Mouse (Mus musculus): ENCODE results near the gene Arih1.

Arih1 gene

DNA sequence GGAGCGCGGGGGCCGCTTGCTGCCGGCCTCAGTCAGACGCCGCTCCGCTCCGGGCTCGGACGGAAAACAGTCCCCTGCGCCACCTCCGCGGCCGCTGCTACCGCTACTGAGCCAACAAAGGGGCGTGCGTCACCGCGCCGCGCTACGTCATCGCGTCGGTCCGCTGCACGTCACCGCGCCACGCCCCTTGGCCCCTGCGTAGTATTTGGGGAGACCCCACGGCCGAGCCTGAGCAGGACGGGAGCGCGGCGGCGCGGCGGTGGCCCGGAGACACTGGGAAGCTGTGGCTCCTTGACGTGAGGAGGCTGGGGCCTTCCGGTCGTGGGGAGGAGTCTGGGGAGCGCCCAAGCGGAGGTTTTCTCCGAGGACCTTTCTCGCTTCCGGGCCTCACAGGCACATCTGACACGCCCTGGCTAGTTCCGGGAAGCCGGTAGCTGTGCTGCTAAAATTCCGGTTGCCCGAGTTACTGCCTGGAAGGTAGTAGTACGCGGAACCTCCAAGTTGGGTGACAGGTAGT, at the start of gene Arih1:
TSS of gene Arih1 (minus strand) at position 70 of the 517 bp plus-strand sequence.
- DNase-seq (ENCODE audit: low spot score): peak; percentile 98

- peak; percentile 73 for DNase-seq (ENCODE audit: low spot score)
Measured at GRCm38 (mm10) chr9:59533889-59534288, 47.5 kb upstream of the Arih1 start.

DNA sequence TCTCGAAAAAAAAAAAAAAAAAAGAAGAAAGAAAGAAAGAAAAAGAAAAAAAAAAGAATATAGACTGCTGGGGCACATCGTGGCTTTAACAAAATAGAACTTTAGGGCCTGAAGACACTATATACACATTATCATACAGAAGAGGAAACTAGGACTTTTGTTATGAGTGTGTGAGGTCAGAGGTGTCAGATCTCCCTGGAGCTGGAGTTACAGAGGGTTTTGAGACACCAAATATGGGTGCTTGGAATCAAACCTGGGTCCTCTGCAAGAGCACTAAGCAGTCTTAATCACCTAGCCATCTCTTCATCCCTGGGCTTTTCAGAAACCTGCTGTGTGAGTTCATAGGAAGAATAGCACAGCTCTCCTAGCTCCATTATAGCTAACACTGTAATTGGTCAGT, 47.0 kb upstream of the Arih1 start:
- DNase-seq (ENCODE audit: low spot score): no peak

DNA sequence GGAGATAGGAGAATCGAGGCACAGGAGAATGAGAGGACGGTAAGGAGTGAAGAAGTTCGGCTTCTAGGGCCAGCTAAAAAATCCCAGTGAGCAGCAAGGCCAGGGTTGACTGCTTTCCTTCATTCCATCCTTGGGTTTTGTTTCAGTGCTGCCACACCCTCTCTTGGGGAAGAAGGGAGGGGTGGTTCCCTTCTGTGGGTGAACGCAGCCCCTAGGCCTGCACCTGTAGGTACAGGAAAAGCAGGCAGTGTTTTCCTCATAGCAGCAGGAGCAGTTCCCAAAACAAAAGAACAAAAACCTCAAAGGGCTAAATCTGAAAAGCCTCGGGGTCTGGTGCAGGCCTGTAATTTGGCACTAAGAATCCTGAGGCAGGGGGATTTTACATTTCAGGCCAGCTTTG, 45.2 kb upstream of the Arih1 start:
- no peak for DNase-seq (ENCODE audit: low spot score)

DNA sequence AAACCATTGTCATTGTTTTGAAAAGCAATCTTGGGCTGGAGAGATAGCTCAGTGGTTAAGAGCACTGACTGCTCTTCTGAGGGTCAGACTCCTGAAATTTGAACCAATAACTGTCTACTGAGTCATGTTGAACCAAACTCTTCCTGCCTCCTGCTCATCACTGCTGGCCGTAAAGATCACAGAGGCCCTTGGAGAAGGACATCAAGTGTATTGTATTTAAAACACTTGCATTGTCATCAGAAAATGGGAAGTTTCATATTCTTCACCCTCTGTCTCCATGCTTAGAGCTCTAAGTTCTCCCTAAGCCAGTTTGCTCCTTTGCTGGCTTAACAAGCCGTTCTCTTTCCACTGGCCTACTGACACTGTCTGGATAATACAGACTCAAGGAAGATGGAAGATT, 41.9 kb upstream of the Arih1 start:
- DNase-seq (ENCODE audit: low spot score): no peak

GRCm38 (mm10) chr9:59527580-59527979, 41.2 kb upstream of the Arih1 start:
- no peak for DNase-seq (ENCODE audit: low spot score)

- DNase-seq (ENCODE audit: low spot score): no peak
Measured at GRCm38 (mm10) chr9:59526727-59527126, 40.3 kb upstream of the Arih1 start.

- peak; percentile 70 for DNase-seq (ENCODE audit: low spot score)
Measured at GRCm38 (mm10) chr9:59522906-59523305, 36.5 kb upstream of the Arih1 start.

- no peak for DNase-seq (ENCODE audit: low spot score)
Measured at GRCm38 (mm10) chr9:59519396-59519795, 33.0 kb upstream of the Arih1 start.

GRCm38 (mm10) chr9:59518976-59519375, 32.6 kb upstream of the Arih1 start:
- no peak for DNase-seq (ENCODE audit: low spot score)

- DNase-seq (ENCODE audit: low spot score): no peak
Measured at GRCm38 (mm10) chr9:59517127-59517526, 30.7 kb upstream of the Arih1 start.

- no peak for DNase-seq (ENCODE audit: low spot score)
Measured at GRCm38 (mm10) chr9:59515069-59515468, 28.7 kb upstream of the Arih1 start.

GRCm38 (mm10) chr9:59512381-59512780, 26.0 kb upstream of the Arih1 start:
- DNase-seq (ENCODE audit: low spot score): no peak

- no peak for DNase-seq (ENCODE audit: low spot score)
Measured at GRCm38 (mm10) chr9:59508146-59508545, 21.7 kb upstream of the Arih1 start.

DNA sequence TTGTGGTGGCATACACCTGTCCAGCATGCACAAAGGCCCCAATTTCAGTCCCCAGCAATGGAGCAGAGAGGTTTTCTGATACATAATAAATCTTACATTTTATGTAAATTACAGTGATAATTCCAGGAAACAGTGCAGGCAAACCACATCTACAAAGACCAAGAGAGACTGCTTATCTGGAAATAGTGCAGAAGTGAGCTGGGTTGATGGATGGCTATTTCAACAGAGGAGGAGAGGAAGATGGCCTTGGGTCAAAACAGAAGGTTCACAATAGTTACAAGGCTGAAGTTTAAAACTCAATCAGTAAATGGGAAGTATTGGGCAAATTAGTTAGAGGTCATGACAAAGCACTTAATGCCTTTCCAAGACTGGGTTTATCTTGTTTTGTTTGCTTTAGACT, 913 bp upstream of the Arih1 start:
- no peak for DNase-seq (ENCODE audit: low spot score)

DNA sequence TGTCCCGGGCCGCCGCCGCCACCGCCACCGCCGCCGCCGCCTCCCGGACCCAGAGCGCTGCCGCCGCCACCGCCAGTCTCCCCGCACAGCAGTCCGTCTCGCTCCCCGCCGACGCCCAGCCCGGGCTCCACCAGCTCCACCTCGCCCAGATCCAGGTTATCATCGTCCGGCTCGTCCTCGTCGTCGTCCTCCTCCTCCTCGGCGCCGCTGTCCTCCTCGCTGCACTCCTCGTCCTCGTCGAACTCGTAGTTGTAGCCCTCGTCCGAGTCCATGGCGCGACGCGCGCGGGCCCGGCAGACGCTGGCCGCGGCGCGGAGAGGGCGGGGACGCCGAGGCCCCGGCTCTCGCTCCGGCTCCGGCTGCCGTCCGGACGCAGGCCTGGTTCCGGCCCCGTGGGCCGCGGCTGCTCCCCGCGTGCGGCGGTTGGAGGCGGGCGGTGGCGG, 321 bp downstream of the Arih1 start:
- peak; percentile 29 for DNase-seq (ENCODE audit: low spot score)

DNA sequence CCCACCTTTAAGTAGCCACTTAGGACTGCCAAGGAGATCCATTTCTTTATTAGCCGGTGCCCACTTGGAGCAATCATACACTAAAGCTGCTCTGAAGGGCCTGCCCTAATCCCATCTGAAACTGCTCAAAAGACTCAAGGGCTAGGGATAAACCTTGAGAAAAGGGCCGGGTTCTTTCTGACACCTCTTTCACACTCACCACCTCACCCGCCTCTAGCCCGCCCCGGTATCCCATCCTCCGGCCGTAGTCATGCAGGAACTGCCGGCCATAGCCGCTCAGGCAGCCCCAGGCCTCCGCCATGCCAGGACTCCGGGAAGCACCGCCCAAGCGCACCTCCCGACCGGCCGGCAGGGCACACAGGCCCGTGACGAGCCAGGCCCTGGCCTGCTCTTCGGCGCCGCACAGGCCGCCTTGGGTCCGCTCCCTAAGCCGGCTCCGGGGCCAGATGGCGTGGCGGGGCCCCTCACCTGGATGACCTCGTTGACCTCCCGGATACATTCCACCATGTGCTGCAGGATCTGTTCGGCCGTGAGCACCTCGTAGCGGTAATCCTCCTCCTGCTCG, 825 bp downstream of the Arih1 start:
- DNase-seq (ENCODE audit: low spot score): peak; percentile 59

DNA sequence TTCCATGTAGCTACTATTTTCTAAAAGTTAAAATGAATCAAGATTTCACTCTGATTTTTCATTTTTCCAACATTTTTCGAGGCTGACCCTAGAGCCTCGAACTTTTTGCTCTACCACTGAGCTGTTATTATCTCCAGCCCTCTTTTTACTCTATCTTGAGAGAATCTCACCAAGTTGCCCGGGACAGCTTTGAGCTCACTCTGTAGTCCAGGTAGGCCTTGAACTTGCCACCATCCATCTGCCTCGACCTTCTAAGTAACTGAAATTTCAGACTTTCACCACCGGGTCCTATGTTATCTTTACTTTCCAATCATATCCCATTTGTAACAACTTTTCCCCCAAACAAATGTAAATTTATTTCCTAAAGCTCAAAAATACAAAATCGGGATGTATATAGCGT, 1.7 kb downstream of the Arih1 start:
- no peak for DNase-seq (ENCODE audit: low spot score)

DNA sequence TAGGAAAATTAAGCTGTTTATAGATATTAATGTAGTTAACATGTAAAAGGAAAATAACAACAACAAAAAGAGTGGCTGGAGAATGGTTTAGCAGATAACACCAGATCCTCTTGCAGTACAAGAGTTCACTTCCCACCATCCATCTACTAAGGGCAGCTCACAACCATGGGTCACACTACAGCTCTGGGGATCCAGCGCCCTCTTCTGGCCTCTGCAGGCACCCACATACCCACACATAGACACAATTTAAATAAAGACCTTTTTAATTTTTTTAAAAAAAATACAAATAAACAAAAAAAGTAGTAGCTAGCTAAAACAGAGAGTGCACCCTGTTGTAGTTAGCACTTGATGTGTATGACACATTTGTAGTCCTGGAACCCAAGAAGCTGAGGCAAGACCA, 4.0 kb downstream of the Arih1 start:
- peak; percentile 33 for DNase-seq (ENCODE audit: low spot score)

DNA sequence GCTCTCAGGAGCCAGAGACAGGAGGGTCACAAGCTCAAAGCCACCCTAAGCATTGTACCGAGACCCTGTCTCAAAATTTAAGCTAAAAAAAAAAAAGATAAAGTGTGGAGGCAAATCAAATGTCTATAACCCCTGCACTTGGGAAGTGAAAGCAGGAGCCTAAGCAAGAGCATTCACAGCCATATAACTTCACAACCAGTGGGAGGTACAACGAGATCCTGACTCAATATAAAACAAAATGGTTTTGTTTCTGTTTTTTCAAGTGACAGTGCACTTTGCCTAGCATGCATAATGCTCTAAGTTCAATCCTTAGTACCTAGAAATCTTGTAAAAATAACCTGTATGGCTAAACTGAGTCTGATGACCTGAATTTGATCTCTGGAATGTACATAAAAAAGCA, 9.8 kb downstream of the Arih1 start:
- DNase-seq (ENCODE audit: low spot score): no peak

DNA sequence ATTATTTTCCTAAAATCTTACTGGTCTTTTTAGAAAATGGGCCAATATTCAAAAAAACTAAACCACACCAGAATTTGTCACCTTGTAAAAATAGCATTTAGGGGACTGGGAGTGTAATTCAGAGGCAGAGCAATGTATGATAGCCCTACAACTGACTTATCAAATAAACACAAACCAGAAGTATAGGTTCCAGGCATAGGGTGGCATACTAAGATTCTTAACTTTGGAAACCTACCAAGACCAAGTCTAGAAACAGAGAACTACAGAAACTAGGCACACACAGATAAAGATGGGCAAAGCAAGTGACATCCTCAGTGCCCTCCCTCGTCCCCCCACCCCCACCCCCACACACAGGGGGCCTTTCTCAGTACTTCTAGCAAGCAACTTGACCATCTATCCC, 11.6 kb downstream of the Arih1 start:
- no peak for DNase-seq (ENCODE audit: low spot score)

GRCm38 (mm10) chr9:59473171-59473570, 13.2 kb downstream of the Arih1 start:
- DNase-seq (ENCODE audit: low spot score): no peak

GRCm38 (mm10) chr9:59469446-59469845, 17.0 kb downstream of the Arih1 start:
- no peak for DNase-seq (ENCODE audit: low spot score)

DNA sequence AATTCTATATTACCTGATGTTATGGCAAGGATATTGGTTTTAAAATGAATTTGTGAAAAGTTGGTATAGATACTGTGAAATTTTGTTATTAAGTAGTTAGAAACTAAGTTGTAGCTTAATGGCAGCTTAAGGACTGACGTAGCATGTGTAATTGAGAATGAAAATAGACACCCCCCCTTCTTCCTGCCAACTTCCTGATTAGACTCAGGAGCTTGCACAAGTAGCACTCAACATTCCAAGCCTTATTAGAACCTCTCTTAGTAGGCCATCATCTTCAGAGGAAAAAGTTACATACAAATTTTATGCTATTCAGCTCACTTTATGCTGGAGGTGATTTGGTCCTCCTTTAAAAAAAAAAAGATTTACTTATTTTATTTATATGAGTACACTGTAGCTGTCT, 22.1 kb downstream of the Arih1 start:
- DNase-seq (ENCODE audit: low spot score): peak; percentile 44

Data from lung, postnatal 25 days (tissue).